Mouse (Mus musculus) ES-E14 (cell line): Measurements from ENCODE around the gene Aox1. TPM values are rescaled to one million over a fixed set of nuclear protein-coding genes. Genes with fewer than 3 reads are reported as not detected.
A peak's percentile ranks its signal among the peaks of the same experiment; 100 is the strongest.

Experiments used
- DNase-seq: peaks from one replicate; pipeline ENCODE4 v3.0.0-alpha.2; 2013; ENCODE audit warnings: low read depth, low spot score
- H3K27ac ChIP-seq: 2 replicates; pipeline ENCODE4 v1.5.1; 2012; ENCODE audit warnings: low read depth, mild to moderate bottlenecking, low read length, moderate library complexity, mixed read lengths; ENCODE audit not compliant: poor library complexity, insufficient read depth, severe bottlenecking
- H3K36me3 ChIP-seq: 2 replicates; pipeline ENCODE4 v1.6.1; 2012; ENCODE audit warnings: mild to moderate bottlenecking, low read length, moderate library complexity, mixed read lengths; ENCODE audit not compliant: control insufficient read depth, poor library complexity, insufficient read depth, severe bottlenecking
- H3K4me1 ChIP-seq, 2 experiments: fragments of 150-350 bp in 1 of 2; sonication (generic) in 1 of 2; 2 replicates each; pipeline ENCODE4 v1.6.1; 2012; ENCODE audit warnings: low read length in 2 of 2, mild to moderate bottlenecking in 1 of 2, mixed read lengths in 1 of 2; ENCODE audit not compliant: control insufficient read depth in 2 of 2, insufficient read depth in 2 of 2, poor library complexity in 1 of 2
- H3K4me3 ChIP-seq, 2 experiments: fragments of 150-350 bp in 1 of 2; sonication (generic) in 1 of 2; 2 replicates each; pipeline ENCODE4 v1.5.1; 2012; ENCODE audit warnings: low read length in 2 of 2, low read depth in 1 of 2, mild to moderate bottlenecking in 1 of 2, mixed read lengths in 1 of 2; ENCODE audit not compliant: insufficient read depth in 1 of 2, poor library complexity in 1 of 2, severe bottlenecking in 1 of 2
- H3K9ac ChIP-seq: 2 replicates; pipeline ENCODE4 v1.6.1; 2012; ENCODE audit warnings: low read depth, mild to moderate bottlenecking, low read length, mixed read lengths; ENCODE audit not compliant: poor library complexity, insufficient read depth, severe bottlenecking
- H3K9me3 ChIP-seq: fragments of 150-350 bp; sonication (generic); 2 replicates; pipeline ENCODE4 v1.6.1; 2012; ENCODE audit warnings: low read depth, mild to moderate bottlenecking, low read length; ENCODE audit not compliant: control insufficient read depth, insufficient read depth
- CHD2 ChIP-seq: IDR thresholded peaks from 2 replicates; pipeline ENCODE4 v1.6.1; 2014; ENCODE audit warnings: mild to moderate bottlenecking, low read depth, low read length, inconsistent platforms
- HCFC1 ChIP-seq: IDR thresholded peaks from 2 replicates; pipeline ENCODE4 v1.6.1; 2012; ENCODE audit warnings: low read length, inconsistent platforms, borderline replicate concordance; ENCODE audit not compliant: insufficient read depth
- MAFK ChIP-seq: IDR thresholded peaks from 2 replicates; pipeline ENCODE4 v1.6.1; 2014; ENCODE audit warnings: mild to moderate bottlenecking, low read depth, low read length, inconsistent platforms; ENCODE audit not compliant: insufficient read depth
- ZC3H11A ChIP-seq: IDR thresholded peaks from 2 replicates; pipeline ENCODE4 v1.6.1; 2012; ENCODE audit warnings: low read depth, mild to moderate bottlenecking, inconsistent platforms, low read length, borderline replicate concordance
- ZNF384 ChIP-seq: IDR thresholded peaks from 2 replicates; pipeline ENCODE4 v1.6.1; 2012; ENCODE audit warnings: low read depth, low read length, inconsistent platforms
- in situ Hi-C, 2 experiments: fragments of 600-800 bp; cut with MboI; formaldehyde crosslinking; loops; one replicate each; pipeline ENCODE4 v1.15.1; 2025; ENCODE audit warnings: low sequenced_read_pairs in 2 of 2, inconsistent platforms in 1 of 2; ENCODE audit not compliant: unreplicated experiment in 2 of 2
- total RNA-seq: library from RNA; depleted of rRNA; stranded (reverse); fragments of 300-350 nt; gene quantifications from 2 replicates; pipeline ENCODE4 v1.2.3, GENCODE M21; 2012; rRNA removed

Aox1 gene
- total RNA-seq, result 0.74 and 1.0 TPM in 2 replicates

- peak within 1 kb of the TSS; percentile 36 for H3K9ac ChIP-seq
- H3K27ac ChIP-seq, result peak within 1 kb of the TSS; percentile 32
- in situ Hi-C loops, result no loop called here
- peak; percentile 95 for DNase-seq
- H3K9me3 ChIP-seq, result no peaks in the 10 kb centered on the region
- H3K4me1 ChIP-seq, result peaks cover 0 to 17% of the 10 kb centered on the region in 2 experiments; a peak in 2 of 4 replicates
- peaks cover 2% of the 10 kb centered on the region; the same call in 1 of the 2 replicates for H3K36me3 ChIP-seq
- TF ChIP-seq CHD2, result no peak
- peak; percentile 63 for TF ChIP-seq MAFK
- peak; percentile 52; the same call in 1 of the 2 replicates for TF ChIP-seq HCFC1
- peak within 1 kb of the TSS; percentile 33 to 55 for H3K4me3 ChIP-seq
These were observed at the start of gene Aox1 for GRCm38 (mm10) chr1:58029636-58030117. Aox1 (plus strand) TSS chr1:58029931.

- in situ Hi-C loops, result no loop called here
- H3K9me3 ChIP-seq, result no peaks in the 10 kb centered on the region
- no peaks in the 10 kb centered on the region for H3K36me3 ChIP-seq
- 0 out of 2 replicates have a peak overlapping the region, but pooled peaks have one; percentile 31 for H3K9ac ChIP-seq
- no peak for TF ChIP-seq HCFC1
- no peak for TF ChIP-seq ZC3H11A
- TF ChIP-seq ZNF384, result no peak
- no peak for TF ChIP-seq MAFK
- TF ChIP-seq CHD2, result no peak
- H3K4me1 ChIP-seq, result peaks cover 3 to 7% of the 10 kb centered on the region in 2 experiments; a peak in 3 of 4 replicates
- no peak for DNase-seq
- no peak overlapping the region for H3K4me3 ChIP-seq
- peak overlapping the region; percentile 59 for H3K27ac ChIP-seq
These were observed 40.6 kb upstream of the Aox1 start for GRCm38 (mm10) chr1:57989052-57989600.

GRCm38 (mm10) chr1:57991277-57991676, 38.5 kb upstream of the Aox1 start:
- no peaks in the 10 kb centered on the region for H3K9me3 ChIP-seq
- no peak overlapping the region for H3K27ac ChIP-seq
- TF ChIP-seq MAFK (no peak), HCFC1 (no peak), ZC3H11A (no peak), CHD2 (no peak), ZNF384 (no peak)
- no peak overlapping the region for H3K4me3 ChIP-seq
- no peak for DNase-seq
- H3K9ac ChIP-seq, result no peak overlapping the region
- no peaks in the 10 kb centered on the region for H3K36me3 ChIP-seq
- in situ Hi-C loops, result no loop called here
- H3K4me1 ChIP-seq, result peaks cover 3 to 7% of the 10 kb centered on the region in 2 experiments; a peak in 3 of 4 replicates

- H3K4me1 ChIP-seq, result peaks cover 4 to 16% of the 10 kb centered on the region in 2 experiments; a peak in 3 of 4 replicates
- in situ Hi-C loops, result no loop called here
These were observed 34.1 kb upstream of the Aox1 start, which contains the start of gene Sgo2a for GRCm38 (mm10) chr1:57995432-57996132. Sgo2a (plus strand) TSS chr1:57995971.

More at GRCm38 (mm10) chr1:57995432-57996132, 34.1 kb upstream of the Aox1 start, which contains the start of gene Sgo2a:
- Histone ChIP-seq H3K27ac (peak within 1 kb of the TSS; percentile 74), H3K9me3 (no peaks in the 10 kb centered on the region), H3K9ac (peak within 1 kb of the TSS; percentile 95), H3K4me3 (peak within 1 kb of the TSS; percentile 92 to 97), H3K36me3 (no peaks in the 10 kb centered on the region; the same call in 1 of the 2 replicates)
- TF ChIP-seq ZNF384, result no peak
- no peak for TF ChIP-seq MAFK
- TF ChIP-seq CHD2, result no peak; the same call in 1 of the 2 replicates
- TF ChIP-seq HCFC1, result 0 out of 2 replicates have a peak, but pooled peaks have one; percentile 13
- TF ChIP-seq ZC3H11A, result no peak
- peak; percentile 95 for DNase-seq
